Mouse (Mus musculus) thymus, adult 2 months (tissue): Measurements from ENCODE around the gene Ltbr. TPM values are rescaled to one million over a fixed set of nuclear protein-coding genes. Genes with fewer than 3 reads are reported as not detected.
A peak's percentile ranks its signal among the peaks of the same experiment; 100 is the strongest.

Experiments
- DNase-seq: peaks from one replicate; pipeline ENCODE4 v3.0.0; 2021
- H3K27ac ChIP-seq: fragments of 200-500 bp; 2 replicates; pipeline ENCODE4 v1.5.1; 2012; ENCODE audit warnings: low read length, control low read depth; ENCODE audit not compliant: control insufficient read depth, insufficient read depth
- H3K27me3 ChIP-seq: fragments of 200-500 bp; 2 replicates; pipeline ENCODE4 v1.6.1; 2012; ENCODE audit warnings: mild to moderate bottlenecking, low read length, moderate library complexity, mixed read lengths; ENCODE audit not compliant: control insufficient read depth, insufficient read depth
- H3K36me3 ChIP-seq: fragments of 200-500 bp; 2 replicates; pipeline ENCODE4 v1.6.1; 2012; ENCODE audit warnings: mild to moderate bottlenecking, low read length, moderate library complexity; ENCODE audit not compliant: control insufficient read depth, insufficient read depth
- H3K4me1 ChIP-seq: fragments of 200-500 bp; replicated peaks from 2 replicates; pipeline ENCODE4 v1.6.1; 2012; ENCODE audit warnings: low read length; ENCODE audit not compliant: control insufficient read depth, insufficient read depth
- H3K4me3 ChIP-seq: fragments of 200-500 bp; 2 replicates; pipeline ENCODE4 v1.5.1; 2012; ENCODE audit warnings: mild to moderate bottlenecking, low read length, control low read depth, moderate library complexity; ENCODE audit not compliant: control insufficient read depth, insufficient read depth
- CTCF ChIP-seq: fragments of 200-500 bp; IDR thresholded peaks from 2 replicates; pipeline ENCODE4 v1.5.1; 2012; ENCODE audit warnings: mild to moderate bottlenecking, control low read depth, low read length, moderate library complexity, borderline replicate concordance; ENCODE audit not compliant: control insufficient read depth, poor library complexity, insufficient read depth; ENCODE audit errors: extremely low read depth
- POLR2A ChIP-seq: fragments of 200-500 bp; IDR thresholded peaks from 2 replicates; pipeline ENCODE4 v1.6.1; 2012; ENCODE audit warnings: mild to moderate bottlenecking, low read length, control low read depth, moderate library complexity; ENCODE audit not compliant: control insufficient read depth, poor library complexity, insufficient read depth; ENCODE audit errors: extremely low read depth
- WGBS: fragments of 180-500 bp; shearing (Covaris S2); methylation state at CpG from one replicate; pipeline ENCODE4 v1.1.7; 2018; 5-methylcytosine and 5-hydroxymethylcytosine counted together
- polyA plus RNA-seq: library from polyadenylated mRNA; depleted of rRNA; stranded (reverse); fragments of >200 nt; gene quantifications from 2 replicates; pipeline ENCODE4 v1.2.3, GENCODE M21; 2012

Ltbr gene
- polyA plus RNA-seq, 1 experiment = 30.6 TPM

DNA sequence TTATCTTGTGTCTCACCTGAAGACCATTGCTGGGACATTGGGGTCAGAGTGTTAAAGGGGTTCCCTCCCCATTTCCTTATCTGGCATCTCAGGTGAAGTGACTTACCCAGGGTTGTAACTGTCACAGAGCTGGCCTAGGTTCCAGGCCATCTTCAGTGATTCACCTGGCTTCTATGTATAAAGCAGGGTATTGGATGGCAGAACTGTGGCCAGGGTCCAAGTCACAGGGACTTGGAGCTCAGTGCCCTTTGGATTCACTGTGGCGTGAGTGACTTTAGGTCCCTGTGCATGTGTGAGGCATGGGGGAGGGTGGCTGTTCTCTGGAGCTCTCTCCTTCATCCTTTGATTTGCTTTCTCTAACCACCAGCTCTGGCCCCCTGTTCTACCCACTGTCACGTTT, 32.3 kb upstream of the Ltbr start:
- WGBS = 42% methylated on average over 2 of the region's 2 CpGs
- Histone ChIP-seq H3K27me3 (no peaks in the 10 kb centered on the region), H3K4me1 (peaks cover 36% of the 10 kb centered on the region), H3K4me3 (no peak overlapping the region), H3K27ac (no peak overlapping the region; the same call in 1 of the 2 replicates), H3K36me3 (no peaks in the 10 kb centered on the region)
- no peak for DNase-seq
- no peak for TF ChIP-seq CTCF
- no peak for TF ChIP-seq POLR2A

DNA sequence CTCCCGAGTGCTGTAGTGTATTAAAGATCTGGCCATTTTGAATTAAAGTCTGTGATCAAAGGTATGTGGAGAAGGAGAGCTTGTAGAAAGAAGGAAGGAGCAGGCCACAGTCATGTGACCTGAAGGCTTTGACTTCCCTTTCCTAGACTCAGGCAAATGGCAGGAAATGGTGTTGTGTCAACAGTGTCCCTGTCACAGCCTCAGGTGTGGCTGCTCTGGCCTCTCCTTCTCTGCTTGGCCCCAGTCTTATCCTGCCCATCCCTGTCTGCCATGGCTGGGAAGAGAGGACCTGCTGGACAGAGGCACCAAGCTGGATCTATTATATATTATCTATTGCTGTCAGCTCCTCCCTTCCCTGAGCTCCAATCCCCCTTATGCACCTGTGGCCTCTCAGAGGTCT, 31.9 kb upstream of the Ltbr start:
- Histone ChIP-seq H3K4me1 (peaks cover 37% of the 10 kb centered on the region), H3K36me3 (no peaks in the 10 kb centered on the region), H3K27ac (no peak overlapping the region; the same call in 1 of the 2 replicates), H3K4me3 (no peak overlapping the region), H3K27me3 (no peaks in the 10 kb centered on the region)
- TF ChIP-seq POLR2A (no peak), CTCF (no peak)
- WGBS = 17% methylated on average over 1 of the region's 1 CpGs
- DNase-seq = no peak

DNA sequence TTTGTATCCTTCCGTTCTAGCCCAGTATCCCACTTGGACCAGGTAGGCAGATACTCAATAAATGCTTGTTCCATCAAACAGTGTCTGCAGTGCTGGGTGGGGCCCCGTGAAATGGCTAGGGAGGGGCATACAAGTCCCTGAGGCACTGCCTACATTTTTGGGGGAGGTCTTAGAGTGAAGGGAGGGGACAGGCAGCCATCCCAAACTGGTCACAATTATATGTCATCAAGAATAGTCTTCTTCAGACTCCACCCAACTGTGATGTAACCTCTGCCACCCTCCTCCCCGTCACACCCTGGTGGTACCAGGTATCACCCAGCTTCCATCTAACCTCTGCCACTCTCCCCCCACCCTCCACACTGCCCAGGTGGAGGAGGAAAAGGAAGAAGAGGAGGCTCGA, 31.2 kb upstream of the Ltbr start:
- Histone ChIP-seq H3K4me3 (no peak overlapping the region), H3K36me3 (no peaks in the 10 kb centered on the region), H3K27ac (no peak overlapping the region), H3K27me3 (no peaks in the 10 kb centered on the region), H3K4me1 (peaks cover 42% of the 10 kb centered on the region)
- DNase-seq = no peak
- no peak for TF ChIP-seq POLR2A
- TF ChIP-seq CTCF = no peak
- WGBS = 78% methylated on average over 4 of the region's 4 CpGs

DNA sequence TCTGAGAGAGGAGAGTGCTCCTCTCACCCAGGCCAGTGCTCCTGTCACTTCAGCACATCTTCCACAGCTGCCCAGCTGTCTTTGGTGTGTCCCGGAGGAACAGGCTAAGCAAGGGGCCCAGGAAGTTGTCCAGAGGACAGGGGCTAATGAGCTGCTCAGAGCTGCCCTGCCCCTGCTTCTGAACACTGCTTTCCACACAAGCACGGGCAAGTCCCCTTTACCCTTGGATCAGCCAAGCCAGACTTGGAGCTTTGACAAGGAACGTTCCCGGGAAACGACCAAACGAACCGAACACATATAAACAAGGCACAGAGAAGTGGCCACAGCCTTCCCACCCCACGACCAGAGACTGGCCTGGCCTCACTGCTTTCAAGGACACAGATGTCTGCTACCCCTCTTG, 30.4 kb upstream of the Ltbr start:
- Histone ChIP-seq H3K27ac (no peak overlapping the region), H3K27me3 (no peaks in the 10 kb centered on the region), H3K4me3 (no peak overlapping the region), H3K4me1 (peaks cover 43% of the 10 kb centered on the region), H3K36me3 (no peaks in the 10 kb centered on the region)
- TF ChIP-seq CTCF (0 out of 2 replicates have a peak, but pooled peaks have one; percentile 13), POLR2A (no peak)
- 96% methylated on average over 8 of the region's 8 CpGs for WGBS
- DNase-seq = no peak

DNA sequence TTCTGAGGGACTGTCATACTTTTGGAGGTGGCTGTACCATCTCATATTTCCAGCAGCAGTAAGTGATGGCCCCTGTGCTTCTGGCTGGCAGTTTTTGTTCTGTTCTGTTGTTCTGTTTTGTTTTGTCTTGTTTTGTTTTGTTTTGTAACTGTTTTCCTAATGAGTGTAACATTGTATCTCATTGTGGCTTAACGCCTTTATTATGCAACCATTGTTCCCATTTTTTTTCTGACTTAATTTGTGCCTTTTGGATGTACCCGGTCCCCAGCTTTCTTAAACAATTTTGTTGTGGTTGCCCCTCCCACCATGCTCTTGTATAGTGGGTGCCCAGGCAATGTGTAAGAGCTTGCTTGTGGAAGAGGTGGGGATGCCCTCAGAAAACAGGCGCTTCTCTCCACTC, 28.5 kb upstream of the Ltbr start:
- peaks cover 37% of the 10 kb centered on the region for H3K4me1 ChIP-seq
- H3K4me3 ChIP-seq = no peak overlapping the region
- no peak overlapping the region for H3K27ac ChIP-seq
- H3K36me3 ChIP-seq = no peaks in the 10 kb centered on the region
- 85% methylated on average over 3 of the region's 3 CpGs for WGBS
- H3K27me3 ChIP-seq = no peaks in the 10 kb centered on the region
- no peak for TF ChIP-seq CTCF
- TF ChIP-seq POLR2A = no peak
- no peak for DNase-seq

DNA sequence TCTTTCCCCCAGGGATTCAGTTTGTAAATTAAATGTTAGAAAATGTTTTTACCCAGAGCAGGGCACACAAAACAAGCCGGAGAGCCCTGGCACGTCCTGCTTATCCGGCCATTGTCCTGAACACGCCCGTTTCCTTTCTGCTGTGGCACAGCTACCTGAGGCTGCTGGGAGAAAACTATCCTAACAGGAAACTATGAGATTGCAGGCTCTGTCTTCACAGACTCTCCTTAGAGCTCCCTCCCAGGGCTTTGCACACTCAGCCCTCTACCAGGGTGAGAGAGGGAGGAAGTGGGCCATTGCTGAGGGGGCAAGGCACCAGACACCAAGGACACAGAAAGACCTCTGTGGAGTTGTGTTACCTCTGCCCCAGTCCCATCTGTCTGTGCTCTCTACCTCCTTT, 26.6 kb upstream of the Ltbr start:
- 62% methylated on average over 5 of the region's 5 CpGs for WGBS
- Histone ChIP-seq H3K4me3 (no peak overlapping the region), H3K27ac (peak overlapping the region; percentile 21; the same call in 1 of the 2 replicates), H3K36me3 (no peaks in the 10 kb centered on the region), H3K4me1 (peaks cover 29% of the 10 kb centered on the region), H3K27me3 (no peaks in the 10 kb centered on the region)
- no peak for TF ChIP-seq POLR2A
- TF ChIP-seq CTCF = no peak
- DNase-seq = no peak

DNA sequence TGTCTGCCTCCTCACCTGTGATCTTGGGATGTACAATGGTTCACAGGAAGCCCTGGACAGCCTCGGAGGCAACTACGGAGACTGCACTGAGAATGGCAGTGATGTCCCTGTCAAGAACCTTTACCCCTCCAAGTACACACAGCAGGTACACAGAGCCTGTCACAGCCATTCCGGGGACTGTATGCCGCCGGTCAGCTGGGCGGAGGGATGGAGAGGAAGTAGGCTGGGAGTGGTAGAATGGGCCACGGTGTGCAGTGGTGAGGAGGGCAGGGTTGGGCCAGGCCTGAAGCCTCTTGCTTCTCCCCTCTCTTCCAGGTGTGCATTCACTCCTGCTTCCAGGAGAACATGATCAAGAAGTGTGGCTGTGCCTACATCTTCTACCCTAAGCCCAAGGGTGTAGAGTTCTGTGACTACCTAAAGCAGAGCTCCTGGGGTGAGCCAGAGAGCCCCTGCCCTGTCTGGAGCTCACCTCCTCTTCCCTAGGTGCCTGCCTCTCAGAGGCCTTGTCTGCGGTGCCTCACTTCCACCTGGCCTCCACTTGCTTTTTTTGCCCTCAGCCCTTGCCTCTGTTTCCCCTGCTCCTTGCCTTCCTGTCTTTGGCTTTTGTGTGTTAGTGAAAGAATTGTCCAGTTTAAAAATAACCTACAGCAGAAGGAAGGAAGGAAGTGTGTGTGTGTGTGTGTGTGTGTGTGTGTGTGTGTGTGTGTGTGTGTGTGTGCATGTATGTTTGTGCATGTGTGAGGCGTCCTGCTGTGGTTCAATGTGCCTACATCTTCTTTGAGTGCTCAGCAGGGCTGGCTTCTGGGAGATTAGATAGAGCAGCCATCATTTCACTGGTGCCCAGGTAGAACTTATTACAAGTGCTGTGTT, 25.3 kb upstream of the Ltbr start:
- no peaks in the 10 kb centered on the region for H3K27me3 ChIP-seq

More for the DNA sequence above, 25.3 kb upstream of the Ltbr start:
- 58% methylated on average over 9 of the region's 9 CpGs for WGBS
- H3K36me3 ChIP-seq = no peaks in the 10 kb centered on the region
- H3K27ac ChIP-seq = peak overlapping the region; percentile 26; the same call in 1 of the 2 replicates
- no peak overlapping the region for H3K4me3 ChIP-seq
- peaks cover 24% of the 10 kb centered on the region for H3K4me1 ChIP-seq
- TF ChIP-seq CTCF = no peak
- no peak for TF ChIP-seq POLR2A
- no peak for DNase-seq
